Mouse (Mus musculus) cerebellum, adult 2 months (tissue): Measurements from ENCODE around the gene Usp7.

ENCODE experiments used
- CTCF ChIP-seq: fragments of 200-500 bp; IDR thresholded peaks from 2 replicates; pipeline ENCODE4 v1.5.1; 2011; ENCODE audit warnings: low read depth, mild to moderate bottlenecking, control low read depth, low read length, moderate library complexity, borderline replicate concordance; ENCODE audit not compliant: insufficient read depth
- POLR2A ChIP-seq: fragments of 200-500 bp; IDR thresholded peaks from 2 replicates; pipeline ENCODE4 v1.6.1; 2011; ENCODE audit warnings: low read length, control low read depth, borderline replicate concordance; ENCODE audit not compliant: insufficient read depth

- TF ChIP-seq POLR2A (no peak), CTCF (no peak)
These were observed 31.1 kb downstream of the Usp7 start for GRCm38 (mm10) chr16:8761005-8761404.
